Mouse (Mus musculus) liver, adult 2 months (tissue): ENCODE measurements at regions not wholly inside any gene's neighbourhood (a gene's known extent, or its start where the extent isn't known, plus 50 kb on each side); places are given as distances from the start of the nearest gene placed in this dataset.
"Not testable (repeated sequence)": the region's sequence is repeated elsewhere in the genome, so short reads cannot be mapped to it uniquely, and the experiment has no call there.

Experiments used
- DNase-seq: peaks from one replicate; pipeline ENCODE4 v3.0.0-alpha.2; 2011; ENCODE audit warnings: low read depth, low spot score; ENCODE audit errors: extremely low read depth
- H3K27ac ChIP-seq: fragments of 200-500 bp; replicated peaks from 2 replicates; pipeline ENCODE4 v1.5.1; 2012; ENCODE audit warnings: low read depth, mild to moderate bottlenecking, control low read depth, inconsistent platforms, low read length; ENCODE audit not compliant: insufficient read depth
- H3K27me3 ChIP-seq: fragments of 200-500 bp; 2 replicates; pipeline ENCODE4 v1.6.1; 2012; ENCODE audit warnings: mild to moderate bottlenecking, moderate library complexity, low read length, inconsistent platforms; ENCODE audit not compliant: control insufficient read depth, insufficient read depth
- H3K36me3 ChIP-seq: fragments of 200-500 bp; 2 replicates; pipeline ENCODE4 v1.6.1; 2012; ENCODE audit warnings: low read length, inconsistent platforms; ENCODE audit not compliant: control insufficient read depth, insufficient read depth
- H3K4me1 ChIP-seq: fragments of 200-500 bp; 2 replicates; pipeline ENCODE4 v1.6.1; 2011; ENCODE audit warnings: low read length; ENCODE audit not compliant: control insufficient read depth, insufficient read depth
- H3K4me3 ChIP-seq: fragments of 200-500 bp; 2 replicates; pipeline ENCODE4 v1.5.1; 2011; ENCODE audit warnings: low read depth, mild to moderate bottlenecking, control low read depth, low read length, moderate library complexity; ENCODE audit not compliant: insufficient read depth
- H3K79me2 ChIP-seq: fragments of 200-500 bp; 2 replicates; pipeline ENCODE4 v1.6.1; 2012; ENCODE audit warnings: inconsistent platforms, mild to moderate bottlenecking, low read length, moderate library complexity; ENCODE audit not compliant: control insufficient read depth, insufficient read depth
- H3K9ac ChIP-seq: fragments of 200-500 bp; 2 replicates; pipeline ENCODE4 v1.6.1; 2012; ENCODE audit warnings: low read depth, mild to moderate bottlenecking, control low read depth, inconsistent platforms, low read length
- CTCF ChIP-seq: fragments of 200-500 bp; IDR thresholded peaks from 2 replicates; pipeline ENCODE4 v1.5.1; 2011; ENCODE audit warnings: low read depth, low read length, control low read depth
- POLR2A ChIP-seq: fragments of 200-500 bp; IDR thresholded peaks from 2 replicates; pipeline ENCODE4 v1.6.1; 2011; ENCODE audit warnings: low read length, control low read depth; ENCODE audit not compliant: insufficient read depth; ENCODE audit errors: extremely low read depth
- WGBS: fragments of 180-500 bp; shearing (Covaris S2); methylation state at CpG from one replicate; pipeline ENCODE4 v1.1.7; 2018; 5-methylcytosine and 5-hydroxymethylcytosine counted together

GRCm38 (mm10) chr3:15016621-15017020 lies 130.5 kb downstream of the Car2 start:
- no peak overlapping the region for H3K27ac ChIP-seq
- H3K9ac ChIP-seq = no peak overlapping the region
- no peak for DNase-seq
- 78% methylated on average over 1 of the region's 1 CpGs for WGBS
- no peak for TF ChIP-seq CTCF
- no peak for TF ChIP-seq POLR2A
- H3K36me3 ChIP-seq = no peaks in the 10 kb centered on the region
- no peaks in the 10 kb centered on the region for H3K27me3 ChIP-seq
- H3K79me2 ChIP-seq = no peaks in the 10 kb centered on the region
- H3K4me1 ChIP-seq = no peaks in the 10 kb centered on the region
- no peak overlapping the region for H3K4me3 ChIP-seq

GRCm38 (mm10) chr3:15022773-15023172 lies 136.7 kb downstream of the Car2 start:
- TF ChIP-seq CTCF (no peak), POLR2A (no peak)
- no peaks in the 10 kb centered on the region for H3K36me3 ChIP-seq
- H3K79me2 ChIP-seq = no peaks in the 10 kb centered on the region
- H3K4me1 ChIP-seq = no peaks in the 10 kb centered on the region
- no peak overlapping the region for H3K9ac ChIP-seq
- 57% methylated on average over 2 of the region's 2 CpGs for WGBS
- no peak for DNase-seq
- no peaks in the 10 kb centered on the region for H3K27me3 ChIP-seq
- no peak overlapping the region for H3K27ac ChIP-seq
- H3K4me3 ChIP-seq = no peak overlapping the region

- TF ChIP-seq POLR2A (no peak), CTCF (no peak)
- Histone ChIP-seq H3K79me2 (no peaks in the 10 kb centered on the region), H3K9ac (no peak overlapping the region), H3K27ac (no peak overlapping the region), H3K27me3 (no peaks in the 10 kb centered on the region), H3K4me3 (no peak overlapping the region), H3K36me3 (no peaks in the 10 kb centered on the region), H3K4me1 (no peaks in the 10 kb centered on the region)
- no peak for DNase-seq
- WGBS = 77% methylated on average over 7 of the region's 7 CpGs
These were observed 154.9 kb downstream of the Car2 start for GRCm38 (mm10) chr3:15040866-15041528.

GRCm38 (mm10) chr3:15053968-15054367 lies 167.9 kb downstream of the Car2 start:
- TF ChIP-seq CTCF = no peak
- TF ChIP-seq POLR2A = no peak
- no peaks in the 10 kb centered on the region for H3K36me3 ChIP-seq
- DNase-seq = no peak
- H3K79me2 ChIP-seq = no peaks in the 10 kb centered on the region
- H3K27ac ChIP-seq = no peak overlapping the region
- no peaks in the 10 kb centered on the region for H3K4me1 ChIP-seq
- no peaks in the 10 kb centered on the region for H3K27me3 ChIP-seq
- WGBS = 79% methylated on average over 3 of the region's 3 CpGs
- H3K9ac ChIP-seq = no peak overlapping the region
- no peak overlapping the region for H3K4me3 ChIP-seq

- DNase-seq, H3K4me1 ChIP-seq, H3K36me3 ChIP-seq, H3K9ac ChIP-seq, H3K79me2 ChIP-seq, H3K27ac ChIP-seq, H3K27me3 ChIP-seq, H3K4me3 ChIP-seq: not testable (repeated sequence)
- WGBS = 95% methylated on average over 8 of the region's 8 CpGs
These were observed 169.6 kb downstream of the Car2 start for GRCm38 (mm10) chr3:15055516-15056256.

- H3K79me2 ChIP-seq, H3K27me3 ChIP-seq, H3K9ac ChIP-seq, DNase-seq, H3K36me3 ChIP-seq, H3K4me3 ChIP-seq, H3K4me1 ChIP-seq, H3K27ac ChIP-seq: not testable (repeated sequence)
- WGBS = 95% methylated on average over 5 of the region's 5 CpGs
These were observed 170.9 kb downstream of the Car2 start for GRCm38 (mm10) chr3:15056788-15057585.
